Mouse (Mus musculus) E14TG2a.4 (cell line): ENCODE measurements around the gene Col13a1.

Source experiments
- H3K27me3 ChIP-seq: 2 replicates; pipeline ENCODE4 v1.6.1; 2014; ENCODE audit warnings: low read length, control low read depth; ENCODE audit not compliant: insufficient read depth
- H3K36me3 ChIP-seq: 2 replicates; pipeline ENCODE4 v1.6.1; 2014; ENCODE audit warnings: low read length, control low read depth; ENCODE audit not compliant: insufficient read depth
- H3K4me1 ChIP-seq: replicated peaks from 2 replicates; pipeline ENCODE4 v1.6.1; 2014; ENCODE audit warnings: low read depth, low read length, control low read depth
- H3K4me3 ChIP-seq: replicated peaks from 2 replicates; pipeline ENCODE4 v1.5.1; 2014; ENCODE audit warnings: mild to moderate bottlenecking, low read length
- H3K9me3 ChIP-seq: 2 replicates; pipeline ENCODE4 v1.6.1; 2014; ENCODE audit warnings: low read length, control low read depth
- CTCF ChIP-seq: conservative IDR thresholded peaks from 2 replicates; pipeline ENCODE4 v1.5.1; 2014; ENCODE audit warnings: low read length
- NANOG ChIP-seq: IDR thresholded peaks from 2 replicates; pipeline ENCODE4 v1.6.1; 2014; ENCODE audit warnings: borderline replicate concordance, low read length, mixed read lengths
- POU5F1 ChIP-seq: IDR thresholded peaks from 2 replicates; pipeline ENCODE4 v1.6.1; 2014; ENCODE audit warnings: low read length, borderline replicate concordance

Col13a1 gene

DNA sequence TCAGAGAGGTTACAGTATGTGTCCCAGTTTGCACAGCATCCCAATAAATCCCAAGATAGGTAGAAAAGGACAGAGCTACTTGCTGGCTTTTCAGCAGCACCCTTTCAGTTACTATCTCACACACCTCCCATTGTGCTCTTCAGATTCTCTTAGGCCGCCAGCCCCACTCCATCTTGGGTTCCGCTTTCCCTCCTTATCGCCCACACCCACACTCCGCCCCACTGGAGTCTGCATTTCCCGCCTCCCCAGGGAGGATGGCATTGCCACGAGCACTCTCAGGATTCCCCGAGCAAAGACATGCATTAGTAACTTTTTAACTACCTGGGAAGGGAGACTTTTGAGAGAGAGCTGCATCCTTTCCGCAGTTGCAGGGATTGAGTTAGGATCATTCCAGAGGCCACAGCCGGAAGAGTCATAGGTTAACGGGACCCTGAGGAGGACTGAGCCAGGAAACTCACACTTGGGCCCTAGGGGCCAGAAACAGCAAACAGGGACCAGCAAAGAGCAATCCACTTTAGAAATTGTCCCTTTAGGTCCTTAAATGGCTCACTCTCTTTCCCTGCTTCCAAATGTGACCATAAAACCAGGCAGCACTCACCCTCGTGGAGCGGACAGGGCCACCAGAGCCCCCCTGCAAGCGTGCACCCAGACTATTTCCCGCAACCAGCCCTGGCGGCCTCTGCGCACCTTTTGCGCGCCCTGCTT lies 1.4 kb downstream of the Col13a1 start:
- TF ChIP-seq NANOG (no peak), CTCF (no peak), POU5F1 (no peak)
- H3K27me3 ChIP-seq, result peaks cover 93% of the 10 kb centered on the region
- no peaks in the 10 kb centered on the region for H3K36me3 ChIP-seq
- H3K4me1 ChIP-seq, result peaks cover 51% of the 10 kb centered on the region
- H3K9me3 ChIP-seq, result peaks cover 27% of the 10 kb centered on the region
- H3K4me3 ChIP-seq, result peak overlapping the region; percentile 82

DNA sequence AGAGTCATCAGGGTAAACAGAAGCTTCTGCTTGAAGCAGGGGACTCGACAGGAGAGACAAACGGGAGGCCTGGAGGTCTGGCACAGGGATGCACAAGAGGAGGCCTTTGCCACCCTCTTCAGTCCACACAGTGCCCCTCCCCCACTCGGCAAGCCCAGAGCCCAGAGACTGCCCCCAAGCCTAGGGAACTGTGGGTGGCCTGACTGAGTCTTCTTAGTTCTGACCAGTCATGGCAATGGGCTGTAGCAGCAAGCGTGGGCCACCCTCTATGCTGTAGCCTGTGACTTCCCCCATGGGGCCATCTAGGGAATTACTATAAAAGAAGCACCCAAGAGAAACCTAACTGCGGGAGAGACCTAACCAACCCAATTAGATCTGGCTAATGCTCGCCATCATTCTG lies 1.9 kb downstream of the Col13a1 start:
- Histone ChIP-seq H3K4me3 (peak overlapping the region; percentile 82; the same call in 1 of the 2 replicates), H3K4me1 (peaks cover 54% of the 10 kb centered on the region), H3K9me3 (peaks cover 24% of the 10 kb centered on the region), H3K36me3 (no peaks in the 10 kb centered on the region), H3K27me3 (peaks cover 90% of the 10 kb centered on the region)
- TF ChIP-seq POU5F1 (no peak), NANOG (no peak), CTCF (no peak; the same call in 1 of the 2 replicates)

DNA sequence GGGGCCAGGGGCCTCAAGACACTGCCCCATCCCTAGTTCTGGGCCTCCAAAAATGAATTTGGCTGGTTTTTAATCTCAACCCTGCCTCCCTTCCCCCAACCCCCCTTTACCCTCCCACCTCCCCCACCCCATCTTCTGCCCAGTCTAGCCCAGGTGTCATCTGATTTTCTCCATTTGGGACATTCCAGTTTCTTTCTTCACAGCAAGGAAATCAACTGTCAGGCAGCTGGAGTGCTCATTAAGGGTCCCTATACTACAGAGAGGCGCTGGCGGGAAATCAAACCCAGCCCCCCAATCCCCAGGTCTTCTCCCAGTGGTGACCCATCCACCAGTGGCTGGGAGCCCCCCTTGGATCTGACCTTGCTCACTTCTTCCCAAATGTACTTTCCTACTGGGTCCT lies 4.3 kb downstream of the Col13a1 start:
- peaks cover 53% of the 10 kb centered on the region for H3K4me1 ChIP-seq
- TF ChIP-seq NANOG, result no peak
- TF ChIP-seq POU5F1, result no peak
- no peak for TF ChIP-seq CTCF
- H3K27me3 ChIP-seq, result peaks cover 76% of the 10 kb centered on the region
- peaks cover 16% of the 10 kb centered on the region for H3K9me3 ChIP-seq
- no peak overlapping the region for H3K4me3 ChIP-seq
- no peaks in the 10 kb centered on the region for H3K36me3 ChIP-seq

- Histone ChIP-seq H3K36me3 (no peaks in the 10 kb centered on the region), H3K9me3 (peaks cover 16% of the 10 kb centered on the region), H3K4me3 (no peak overlapping the region), H3K4me1 (peaks cover 50% of the 10 kb centered on the region), H3K27me3 (peaks cover 50% of the 10 kb centered on the region)
- TF ChIP-seq CTCF (no peak), POU5F1 (no peak), NANOG (no peak)
Observed at GRCm38 (mm10) chr10:61972041-61972440, 6.9 kb downstream of the Col13a1 start.

- no peak for TF ChIP-seq POU5F1
- peaks cover under 1% of the 10 kb centered on the region for H3K9me3 ChIP-seq
- H3K4me3 ChIP-seq, result no peak overlapping the region
- H3K27me3 ChIP-seq, result peaks cover 21% of the 10 kb centered on the region
- no peaks in the 10 kb centered on the region for H3K36me3 ChIP-seq
- H3K4me1 ChIP-seq, result peaks cover 28% of the 10 kb centered on the region
Observed at GRCm38 (mm10) chr10:61968003-61968553, 10.8 kb downstream of the Col13a1 start.

DNA sequence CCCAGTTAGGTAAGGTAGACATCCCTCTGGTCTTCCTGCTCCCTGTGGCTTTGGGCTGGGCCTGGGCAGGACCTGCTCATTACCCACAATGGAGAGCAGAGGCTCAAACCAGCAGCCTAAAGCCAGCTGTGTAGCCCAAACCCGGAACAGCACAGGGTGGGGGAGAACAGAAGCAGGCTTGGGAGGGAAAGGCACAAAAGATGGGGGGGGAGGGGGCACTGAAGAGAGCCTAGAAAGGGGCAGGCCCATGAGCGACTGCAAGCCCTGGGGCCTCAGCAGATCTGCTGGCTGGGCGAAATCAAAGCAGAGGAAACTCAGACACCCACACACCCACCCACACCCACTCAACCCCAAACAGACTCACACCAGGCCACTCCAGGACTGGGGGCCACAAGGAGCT lies 11.7 kb downstream of the Col13a1 start:
- TF ChIP-seq POU5F1 (no peak), CTCF (no peak), NANOG (no peak)
- Histone ChIP-seq H3K4me3 (no peak overlapping the region), H3K9me3 (no peaks in the 10 kb centered on the region), H3K27me3 (peaks cover 17% of the 10 kb centered on the region), H3K36me3 (no peaks in the 10 kb centered on the region), H3K4me1 (peaks cover 28% of the 10 kb centered on the region)

DNA sequence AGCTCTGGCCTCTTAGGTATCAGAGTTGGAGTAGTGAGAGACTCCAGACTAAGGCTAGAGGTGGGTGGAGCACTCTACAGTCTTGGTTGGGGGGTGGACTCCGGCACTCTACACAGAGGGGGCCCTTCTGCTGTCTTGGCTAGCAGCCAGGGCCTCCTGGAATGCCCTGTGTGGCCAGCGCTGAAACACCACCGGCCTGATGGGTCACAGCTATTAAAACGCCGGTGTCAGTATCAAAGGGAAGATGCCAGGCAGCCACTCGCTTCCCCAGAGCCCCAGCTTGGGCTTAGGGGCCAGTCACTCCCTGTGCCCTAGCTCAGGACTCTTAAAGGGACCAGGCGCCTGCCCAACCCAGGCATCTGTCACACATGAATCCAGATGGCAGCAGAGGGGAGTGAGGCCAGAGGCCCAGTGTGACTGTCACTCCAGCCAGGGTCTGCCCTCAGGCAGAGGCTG lies 13.5 kb downstream of the Col13a1 start:
- no peak for TF ChIP-seq POU5F1
- TF ChIP-seq CTCF, result no peak
- no peak for TF ChIP-seq NANOG
- H3K4me3 ChIP-seq, result no peak overlapping the region
- H3K4me1 ChIP-seq, result peaks cover 15% of the 10 kb centered on the region
- H3K36me3 ChIP-seq, result no peaks in the 10 kb centered on the region
- H3K27me3 ChIP-seq, result peaks cover 7% of the 10 kb centered on the region; the same call in 1 of the 2 replicates
- H3K9me3 ChIP-seq, result no peaks in the 10 kb centered on the region

- Histone ChIP-seq H3K4me3 (no peak overlapping the region), H3K27me3 (peaks cover 27% of the 10 kb centered on the region; the same call in 1 of the 2 replicates), H3K9me3 (no peaks in the 10 kb centered on the region), H3K4me1 (peaks cover 22% of the 10 kb centered on the region), H3K36me3 (no peaks in the 10 kb centered on the region)
- no peak for TF ChIP-seq CTCF
- no peak for TF ChIP-seq NANOG
- TF ChIP-seq POU5F1, result no peak
Observed at GRCm38 (mm10) chr10:61956718-61957117, 22.2 kb downstream of the Col13a1 start.

- no peak for TF ChIP-seq CTCF
- TF ChIP-seq NANOG, result no peak
- no peak for TF ChIP-seq POU5F1
- Histone ChIP-seq H3K4me1 (peaks cover 22% of the 10 kb centered on the region), H3K36me3 (no peaks in the 10 kb centered on the region)
Observed at GRCm38 (mm10) chr10:61953916-61954315, 25.0 kb downstream of the Col13a1 start.

More at GRCm38 (mm10) chr10:61953916-61954315, 25.0 kb downstream of the Col13a1 start:
- Histone ChIP-seq H3K27me3 (peaks cover 32% of the 10 kb centered on the region; the same call in 1 of the 2 replicates), H3K4me3 (no peak overlapping the region), H3K9me3 (no peaks in the 10 kb centered on the region)
